Mouse (Mus musculus): ENCODE results near the gene Supt3.

The Supt3 gene

DNA sequence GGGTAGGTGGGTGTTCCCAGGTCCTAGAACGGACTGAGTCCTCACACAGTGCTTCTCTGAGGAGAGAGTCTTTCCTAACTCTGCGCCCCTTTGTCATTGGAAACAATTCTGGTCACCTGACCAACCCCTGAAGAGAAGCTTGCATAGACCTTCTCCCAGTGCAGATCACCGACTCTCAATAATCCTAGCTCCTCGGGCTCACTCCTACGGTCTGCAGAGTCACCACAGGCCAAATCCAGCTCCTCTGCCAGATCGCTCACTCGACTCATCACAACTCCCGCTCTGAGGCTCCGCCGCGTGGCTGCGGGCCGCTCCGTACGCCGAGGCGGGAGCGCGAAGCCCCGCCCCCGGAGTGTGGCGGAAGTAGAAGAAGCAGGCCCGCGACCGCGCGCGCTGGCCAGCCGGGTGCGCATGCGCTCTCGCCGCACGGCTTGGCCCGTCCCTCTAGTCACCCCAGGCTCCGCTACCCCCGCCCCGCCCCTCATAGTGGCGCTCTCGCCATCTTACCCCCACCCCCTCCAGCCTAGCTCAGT is at the start of gene Supt3:
Gene Supt3, plus strand, starts transcription at position 415 of the 533 bp plus-strand sequence.
- peak; percentile 98 for DNase-seq

DNA sequence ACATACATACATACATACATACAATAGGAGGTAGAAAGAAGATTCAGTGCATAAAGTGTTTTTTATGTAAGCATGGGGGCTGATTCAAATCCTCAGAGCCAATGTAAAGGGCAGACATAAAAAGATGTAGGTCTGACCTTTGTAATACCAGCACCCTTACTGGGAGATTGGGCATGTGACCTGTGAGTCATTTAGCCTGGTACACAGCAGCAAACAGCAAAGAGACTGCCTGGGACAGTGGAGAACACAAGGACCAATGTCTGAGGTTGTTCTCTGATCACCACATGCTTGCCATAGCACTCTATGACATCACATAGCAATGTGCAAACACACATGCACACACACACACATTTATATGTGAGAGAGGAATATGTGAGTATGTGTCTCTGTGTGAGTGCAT is 49.3 kb upstream of the Supt3 start:
- DNase-seq: no peak

DNA sequence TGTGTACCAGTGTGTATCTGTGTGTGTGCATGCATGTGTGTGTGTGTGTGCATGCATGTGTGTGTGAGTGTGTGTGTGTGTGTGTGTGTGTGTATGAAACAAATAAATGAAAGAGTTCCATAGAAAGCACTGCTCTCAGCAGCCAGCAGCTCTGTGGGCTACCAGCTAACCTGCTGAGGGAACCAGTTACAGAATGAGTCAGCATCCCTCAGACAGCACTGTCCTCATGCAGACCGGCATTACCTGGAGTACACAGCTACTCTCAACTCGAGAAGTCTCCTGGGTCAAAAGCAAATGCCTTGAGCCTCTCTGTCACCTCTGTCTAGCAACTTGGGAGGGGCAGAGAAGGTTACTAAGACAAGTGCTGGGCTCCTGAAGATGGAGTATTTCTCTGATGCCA is 48.5 kb upstream of the Supt3 start:
- DNase-seq: no peak

DNA sequence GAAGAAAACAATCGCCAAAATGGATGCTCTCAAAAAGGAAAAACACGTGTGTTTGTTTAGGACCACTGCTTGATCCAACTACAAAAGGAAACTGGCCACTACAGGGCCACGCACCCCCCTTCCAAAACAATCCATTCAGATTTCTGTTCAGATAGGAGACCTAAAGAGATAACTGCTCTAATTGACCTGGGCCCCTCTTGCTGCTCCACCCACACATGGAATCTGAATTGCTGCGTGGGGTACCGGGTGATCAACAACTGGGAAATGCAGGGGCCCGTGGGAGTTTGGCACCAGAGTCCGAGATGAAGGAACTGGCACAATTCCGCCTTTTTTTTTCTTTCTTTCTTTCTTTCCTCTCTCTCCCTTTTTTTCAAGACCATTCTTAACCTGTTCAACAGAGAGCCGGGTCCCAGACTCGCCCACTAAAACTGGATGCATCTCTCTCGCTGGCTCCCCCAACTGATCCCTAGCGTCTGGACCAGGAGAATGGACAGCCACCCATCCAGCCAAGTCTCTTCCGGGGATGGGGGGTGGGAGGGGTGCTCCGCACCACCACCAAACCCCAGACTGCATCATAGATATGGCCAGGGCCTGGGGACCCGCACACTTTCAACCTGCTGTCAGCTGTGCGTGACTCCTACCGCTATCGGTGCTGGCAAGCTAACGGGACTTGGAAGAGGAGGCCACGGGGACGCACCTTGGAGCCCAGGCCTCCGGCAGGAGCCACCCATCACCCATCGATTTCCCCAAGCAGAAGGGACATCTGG is 43.2 kb upstream of the Supt3 start:
- no peak for DNase-seq

DNA sequence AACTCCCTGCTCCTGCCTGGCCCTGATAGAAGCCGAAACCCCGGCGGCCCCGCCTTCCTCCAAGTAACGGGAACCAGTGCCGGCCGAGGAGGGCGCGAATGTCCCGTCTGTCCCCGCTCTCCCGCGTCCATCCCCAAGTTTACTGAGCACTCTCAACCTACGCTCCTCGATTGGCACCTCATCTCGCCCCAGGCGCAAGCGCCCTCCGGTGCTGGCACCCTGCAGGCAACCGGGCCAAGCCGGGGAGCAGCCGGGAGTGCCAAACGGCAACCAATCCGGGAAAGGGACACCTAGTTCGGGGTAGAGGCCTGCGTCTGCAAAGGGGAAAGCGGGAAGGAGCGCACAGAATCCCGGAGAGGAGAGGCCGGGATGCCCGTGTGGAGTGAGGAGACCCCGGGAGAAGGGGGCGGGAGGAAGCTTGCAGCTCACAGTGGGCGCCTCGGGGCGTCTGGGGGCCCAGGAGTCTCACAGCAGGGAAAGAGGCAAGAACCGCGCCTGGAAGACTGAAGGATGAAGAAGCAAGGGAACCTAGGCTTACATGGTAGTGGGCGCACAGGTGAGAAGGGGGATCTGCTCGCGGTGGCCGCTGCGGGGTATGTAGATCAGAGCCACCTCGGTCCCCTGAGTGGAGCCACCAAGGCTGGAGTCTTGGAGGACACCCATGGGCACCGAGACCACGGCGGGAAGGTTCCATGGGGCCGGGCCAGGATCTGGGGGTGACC is 42.3 kb upstream of the Supt3 start:
- DNase-seq: peak; percentile 58 to 59

DNA sequence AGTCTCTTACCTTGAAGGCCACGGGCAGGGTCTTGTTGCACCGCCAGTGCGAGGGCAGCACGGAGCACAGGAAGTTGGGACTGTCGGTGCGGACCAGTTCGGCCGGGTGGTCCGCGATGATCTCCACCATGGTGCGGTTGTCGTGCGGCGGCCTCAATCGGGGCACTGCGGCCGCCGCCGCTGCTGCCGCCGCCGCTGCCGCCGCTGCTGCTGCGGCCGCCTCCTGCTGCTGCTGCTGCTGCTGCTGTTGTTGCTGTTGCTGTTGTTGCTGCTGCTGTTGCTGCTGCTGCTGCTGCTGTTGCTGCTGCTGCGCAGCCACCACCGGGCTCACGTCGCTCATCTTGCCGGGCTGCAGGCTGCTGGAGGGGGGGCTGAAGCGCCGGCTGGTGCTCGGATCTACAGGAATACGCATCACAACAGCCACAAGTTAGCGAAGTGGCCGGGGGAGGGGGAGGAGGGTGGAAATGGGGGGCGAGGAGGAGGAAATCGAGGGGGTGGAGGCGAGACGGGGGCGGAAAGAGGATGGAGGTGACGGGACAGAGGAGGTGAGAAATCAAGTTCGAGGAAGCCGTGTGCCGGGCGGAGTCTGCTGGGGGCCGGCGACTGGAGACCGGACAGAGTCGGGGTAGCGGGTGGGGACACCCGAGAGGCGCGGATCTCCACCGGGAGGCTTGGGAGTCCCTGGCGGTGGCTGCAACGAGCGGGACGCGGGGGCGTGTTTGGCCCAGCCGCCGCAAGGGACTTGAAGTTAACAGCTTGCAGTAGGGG is 41.5 kb upstream of the Supt3 start:
- DNase-seq: peak; percentile 31 to 65

DNA sequence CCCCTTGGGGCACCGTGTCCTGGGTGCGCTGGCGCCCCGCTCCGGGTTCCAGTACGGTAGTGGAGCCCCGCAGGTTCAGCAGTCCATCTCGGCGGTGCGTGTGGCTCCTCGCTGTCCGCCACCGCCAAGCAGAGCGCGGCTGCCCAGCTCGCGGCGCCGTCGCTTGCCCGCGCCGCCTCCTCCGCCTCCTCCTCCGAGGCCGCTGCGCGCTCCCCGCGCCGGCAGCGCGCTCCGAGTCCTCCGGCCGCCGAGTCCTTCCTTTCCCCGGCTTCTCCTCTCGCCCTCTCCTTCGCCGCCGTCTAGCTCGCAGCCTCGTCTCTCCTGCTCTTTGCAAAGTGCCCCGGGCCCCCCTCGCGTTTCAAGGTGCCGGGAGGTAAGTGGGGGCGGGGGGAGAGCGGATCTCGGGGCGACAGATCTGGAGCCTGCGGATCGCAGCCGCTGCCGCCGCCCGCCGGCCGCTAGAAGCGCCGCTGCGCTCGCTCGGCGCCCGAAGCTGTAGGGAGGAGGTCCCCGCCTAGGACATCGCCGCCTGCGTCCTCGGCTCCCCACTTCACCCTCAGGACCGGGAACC is 40.9 kb upstream of the Supt3 start:
- DNase-seq: peak; percentile 80 to 82

DNA sequence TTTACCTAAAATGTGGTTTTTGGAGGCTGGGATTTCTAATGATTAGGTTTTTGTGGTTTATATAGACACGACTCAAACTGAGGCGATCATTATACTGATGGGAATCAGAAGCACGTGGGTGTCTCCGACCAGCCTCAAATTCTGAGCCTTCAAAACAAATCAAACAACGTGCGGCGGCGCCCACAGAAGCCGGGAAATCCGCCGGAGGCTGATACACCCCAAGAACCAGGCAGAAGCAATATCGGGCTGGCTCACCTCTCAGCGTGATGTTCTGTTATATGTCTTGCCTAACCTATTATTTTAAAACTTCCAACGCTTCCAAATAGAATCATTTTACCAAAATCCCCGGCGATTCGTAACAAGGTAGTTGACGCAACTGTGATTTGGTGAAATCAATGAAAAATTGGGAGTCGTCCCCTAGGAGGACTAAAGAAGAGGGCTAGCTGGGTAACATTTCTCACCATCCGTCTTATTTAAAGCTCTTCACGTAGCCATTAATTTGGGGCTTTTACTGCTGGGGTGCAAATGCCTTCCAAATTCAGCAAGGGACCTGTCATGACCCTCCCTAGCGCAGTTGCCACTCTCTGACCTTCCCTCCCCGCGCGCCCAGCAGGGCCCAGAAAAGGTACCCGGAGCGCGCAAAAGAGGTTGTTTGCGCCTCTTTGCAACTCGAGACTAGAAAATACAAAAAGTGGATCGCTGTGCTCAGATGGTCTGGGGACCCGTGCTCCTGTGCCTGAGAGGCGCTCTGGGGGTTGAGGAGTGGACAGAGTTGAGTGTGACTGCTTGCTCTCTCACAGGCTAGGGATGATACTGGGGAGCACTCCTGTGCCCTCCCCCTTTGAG is 39.5 kb upstream of the Supt3 start:
- DNase-seq: no peak

DNA sequence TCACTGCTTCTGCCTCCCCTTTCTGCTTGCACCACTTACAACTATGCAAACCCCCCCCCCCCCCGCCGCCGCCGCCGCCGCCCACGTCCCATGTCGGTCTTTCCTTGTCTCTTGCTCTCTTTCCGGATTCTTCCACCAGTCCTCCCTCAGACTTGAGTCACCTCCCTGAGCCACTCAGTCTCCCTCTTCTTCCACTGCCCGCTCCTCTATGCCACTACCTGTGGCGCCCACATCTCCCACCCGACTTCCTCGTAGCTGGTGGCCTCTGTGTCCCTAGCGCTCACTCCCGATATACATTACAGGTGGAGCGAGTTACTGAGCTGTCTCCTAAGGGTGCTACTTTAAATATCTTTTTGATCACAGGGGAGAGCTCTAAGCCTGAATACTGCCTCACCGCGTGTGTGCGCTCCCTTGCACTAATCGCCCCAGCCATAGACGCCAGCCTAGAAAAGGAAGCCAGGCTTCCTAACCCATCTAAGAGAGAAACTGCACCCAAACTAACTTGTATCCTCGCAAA is 38.8 kb upstream of the Supt3 start:
- no peak for DNase-seq

DNA sequence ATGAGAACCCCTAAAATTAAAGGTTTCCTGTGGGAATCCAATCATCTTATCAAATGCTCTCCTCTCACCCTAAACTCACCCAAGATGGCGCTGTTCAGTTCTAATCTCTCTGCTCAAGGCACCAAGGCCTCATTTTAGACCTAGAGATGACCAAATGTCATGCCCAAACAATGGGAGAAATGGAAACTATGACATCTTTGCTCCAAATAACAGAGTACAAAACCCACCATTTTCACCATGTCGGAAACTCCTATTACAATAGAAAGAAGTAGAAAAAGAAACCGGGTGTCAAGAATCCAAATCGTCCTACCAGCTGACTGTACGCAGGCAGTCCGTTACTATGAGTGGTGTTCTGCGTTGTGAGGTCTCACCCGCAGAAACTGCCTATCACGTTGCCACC is 34.7 kb upstream of the Supt3 start:
- no peak for DNase-seq

DNA sequence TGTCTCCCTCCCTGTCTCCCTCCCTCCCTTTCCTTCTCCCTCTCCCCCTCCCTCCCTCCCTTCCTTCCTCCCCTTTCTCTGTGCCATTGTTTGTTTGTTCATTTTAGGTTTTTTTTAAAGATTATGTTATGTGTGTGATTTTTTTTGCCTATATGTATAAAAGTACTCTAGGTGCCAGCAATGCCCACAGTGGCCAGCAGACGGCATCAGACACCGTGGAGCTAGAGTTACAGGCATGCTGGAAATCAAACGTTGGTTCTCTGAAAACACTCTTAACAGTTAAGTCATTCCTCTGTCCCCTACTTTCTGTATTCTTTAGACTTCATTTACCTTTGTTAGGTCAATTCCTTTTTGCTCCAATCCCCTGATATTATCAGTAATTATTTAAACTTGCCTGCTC is 33.2 kb upstream of the Supt3 start:
- no peak for DNase-seq

DNA sequence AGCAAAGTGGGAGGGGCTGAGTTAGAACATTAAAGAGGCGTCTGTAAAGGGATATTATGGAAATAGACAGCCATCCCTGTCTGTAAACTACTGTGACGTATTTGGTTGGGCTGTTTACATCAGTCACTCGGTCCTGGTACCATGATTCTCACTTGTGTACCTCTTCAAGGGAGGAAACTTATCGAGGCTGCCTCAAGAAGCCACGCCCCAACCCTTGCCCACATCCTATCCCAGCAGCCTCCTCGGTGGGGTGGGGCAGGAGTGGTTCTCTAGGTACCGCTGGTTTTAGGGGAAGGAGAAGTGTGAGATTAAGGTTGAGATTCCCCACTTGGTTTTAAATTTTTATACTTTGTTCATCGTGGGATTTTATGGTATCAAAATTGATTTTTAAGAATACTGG is 31.6 kb upstream of the Supt3 start:
- no peak for DNase-seq

DNA sequence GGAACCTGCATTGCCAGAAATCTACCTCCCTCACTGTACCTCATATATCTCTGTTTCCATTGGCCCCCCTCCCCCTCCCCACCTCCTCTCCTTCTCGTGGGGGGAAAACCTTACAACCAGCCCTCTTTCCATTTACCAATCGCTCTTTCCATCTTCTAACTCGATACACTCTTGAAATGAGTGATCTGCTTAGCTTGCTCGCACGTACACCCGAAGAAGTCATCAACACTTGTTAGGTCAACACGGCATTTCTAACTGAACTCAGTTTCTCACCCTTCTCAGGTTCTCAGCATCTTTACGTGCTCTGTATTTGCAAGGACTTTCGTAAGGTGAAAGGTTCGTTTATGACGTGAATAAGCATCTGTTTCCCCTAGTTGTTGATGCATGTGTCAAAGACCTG is 10.6 kb upstream of the Supt3 start:
- DNase-seq: no peak

DNA sequence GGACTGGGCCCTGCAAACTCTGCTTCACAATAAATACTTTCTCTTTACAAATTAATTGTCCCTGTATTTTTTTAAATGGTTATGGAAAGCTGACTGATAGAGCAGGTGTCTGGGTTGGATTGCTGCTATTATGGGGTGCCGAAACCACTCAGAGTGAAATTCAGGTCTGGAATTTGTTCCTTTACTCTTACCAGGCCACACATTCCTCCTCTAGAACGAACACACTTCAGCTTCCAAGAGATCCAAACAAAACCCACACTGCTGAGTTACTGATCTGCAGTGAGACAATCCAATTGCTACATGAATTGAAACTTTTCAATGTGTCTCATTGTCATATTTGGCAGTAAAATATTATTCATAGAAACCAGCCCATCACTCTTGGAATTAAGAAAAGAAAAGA is 10.0 kb upstream of the Supt3 start:
- DNase-seq: no peak

DNA sequence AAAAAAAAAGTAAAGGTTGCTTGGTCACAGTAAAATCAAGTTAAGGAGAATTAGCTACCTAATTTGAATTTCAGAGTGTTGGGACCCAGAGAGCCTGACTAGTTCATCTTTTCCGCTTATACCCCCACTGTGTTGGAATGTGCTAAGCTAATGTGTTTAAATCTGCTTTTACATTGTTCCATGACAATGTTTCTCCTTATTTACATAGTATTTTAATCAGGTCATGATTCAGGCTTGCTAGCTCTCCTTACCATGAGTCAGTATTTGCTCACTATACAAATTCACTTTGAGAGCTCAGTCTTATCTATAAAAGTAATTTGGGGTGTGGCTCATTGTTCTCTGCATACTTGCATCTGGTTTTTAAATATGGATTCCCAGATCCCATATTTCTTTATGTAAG is 9.6 kb upstream of the Supt3 start:
- no peak for DNase-seq

DNA sequence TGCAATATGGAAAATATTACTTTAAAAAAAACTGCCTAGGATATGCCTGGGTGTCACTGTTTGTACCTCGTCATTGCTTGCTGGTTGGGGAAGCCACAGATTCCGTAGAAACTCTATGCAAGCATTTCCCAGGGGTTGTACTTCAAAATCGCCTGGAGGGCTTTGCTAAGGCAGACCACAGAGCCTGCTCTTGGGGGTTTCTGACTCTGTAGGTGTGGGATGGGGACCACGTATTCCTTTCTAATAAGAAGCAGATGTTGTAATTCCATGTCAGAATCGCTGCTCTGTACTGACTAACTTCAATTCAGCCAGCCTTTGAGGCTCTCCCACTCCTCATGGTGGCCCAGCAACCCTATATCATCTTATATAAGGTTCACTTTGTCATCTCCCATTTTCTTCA is 8.4 kb upstream of the Supt3 start:
- no peak for DNase-seq

DNA sequence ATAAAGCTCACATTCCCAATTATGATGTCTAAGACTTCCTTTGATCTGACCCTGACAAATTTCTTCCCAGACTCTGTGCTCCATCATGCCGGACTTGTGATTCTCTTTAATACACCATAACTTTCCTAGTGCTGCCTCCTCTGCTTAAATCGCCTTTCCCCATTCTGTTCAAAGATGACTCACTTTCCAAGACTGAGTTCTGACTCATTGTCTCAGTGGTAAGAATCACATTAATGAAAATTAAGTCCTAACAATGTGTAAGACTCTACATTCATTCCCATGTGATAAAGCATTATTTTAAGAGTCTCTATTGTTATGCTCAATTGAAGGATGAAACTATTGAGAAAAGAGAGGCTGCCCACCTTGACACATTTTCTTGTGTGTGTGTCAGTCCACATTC is 6.1 kb upstream of the Supt3 start:
- no peak for DNase-seq

DNA sequence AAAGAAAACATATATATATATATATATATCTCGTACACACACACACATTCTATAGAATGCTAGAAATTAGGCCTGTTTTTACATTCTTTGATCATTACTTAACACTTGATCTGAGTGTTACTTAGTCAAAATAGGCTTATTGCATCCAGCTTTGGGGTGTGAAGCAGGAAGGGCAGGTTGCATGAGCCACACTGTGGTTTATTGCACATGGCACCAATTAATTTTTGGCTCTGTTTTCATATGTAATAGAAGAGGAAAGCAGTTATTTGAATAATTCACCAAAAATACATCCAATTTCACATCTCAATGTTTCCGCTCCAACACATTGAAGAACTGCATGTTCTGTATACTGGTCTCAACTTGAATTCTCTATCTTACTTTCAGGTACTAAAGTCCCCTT is 4.4 kb upstream of the Supt3 start:
- DNase-seq: no peak

DNA sequence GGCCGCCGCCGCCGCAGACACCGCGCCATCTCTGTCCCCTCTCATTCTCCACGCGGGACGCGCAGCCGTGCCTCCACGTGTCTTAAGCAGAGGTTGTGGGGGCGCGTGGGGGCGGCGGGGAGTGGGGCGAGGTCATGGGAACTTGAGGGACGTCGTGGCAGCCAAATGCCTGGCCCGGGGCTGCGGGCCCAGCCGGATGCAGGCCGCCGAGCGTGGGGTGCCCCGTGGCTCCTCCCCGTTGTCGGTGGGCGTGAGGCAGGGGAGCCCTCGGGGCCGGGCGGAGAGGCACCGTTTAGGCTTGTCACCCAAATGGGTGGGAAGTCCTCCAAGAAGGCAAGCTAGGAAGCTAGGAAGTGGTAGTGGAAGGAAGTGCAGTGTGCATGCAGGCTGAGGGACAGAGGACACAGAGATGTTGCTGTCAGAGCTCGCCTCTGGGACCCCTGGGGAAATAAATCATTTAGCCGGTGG is 419 bp downstream of the Supt3 start:
- peak; percentile 83 to 86 for DNase-seq

DNA sequence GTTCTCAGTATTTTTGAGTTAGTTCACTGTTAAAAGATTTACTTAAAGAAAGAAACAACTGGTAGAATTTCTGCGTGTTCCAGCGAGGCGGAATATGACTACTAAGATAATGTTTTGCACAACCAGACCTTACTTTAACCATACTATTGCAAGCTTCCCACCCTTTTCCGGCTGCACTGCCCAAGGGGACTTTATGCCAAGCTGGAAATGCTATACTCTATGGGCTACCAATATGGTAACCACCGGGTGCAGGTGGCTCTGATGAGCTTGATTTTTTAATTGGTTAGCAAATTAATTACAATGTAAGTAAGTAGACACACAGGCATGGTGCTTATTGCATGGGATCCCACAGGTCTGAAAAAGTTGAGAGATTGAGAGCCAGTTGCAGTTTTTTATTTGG is 1.2 kb downstream of the Supt3 start:
- DNase-seq: no peak

DNA sequence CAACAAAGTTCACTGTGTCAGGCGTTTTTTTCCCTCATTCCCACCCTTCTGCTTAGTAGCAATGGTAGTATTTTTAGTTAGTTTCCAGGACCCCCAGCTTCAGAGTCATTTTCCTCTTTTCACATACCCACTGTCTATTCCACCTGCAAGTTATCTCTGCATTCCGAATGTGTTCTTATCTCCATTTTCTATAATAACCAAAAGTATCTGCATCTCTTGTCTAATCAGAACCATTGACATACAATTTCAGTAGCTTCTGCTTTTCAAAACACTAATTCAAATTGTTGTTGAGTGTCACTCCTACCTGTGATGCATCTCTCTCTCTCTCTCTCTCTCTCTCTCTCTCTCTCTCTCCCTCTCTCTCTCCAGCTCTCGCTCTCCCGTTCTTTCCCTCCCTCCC is 3.4 kb downstream of the Supt3 start:
- DNase-seq: no peak

DNA sequence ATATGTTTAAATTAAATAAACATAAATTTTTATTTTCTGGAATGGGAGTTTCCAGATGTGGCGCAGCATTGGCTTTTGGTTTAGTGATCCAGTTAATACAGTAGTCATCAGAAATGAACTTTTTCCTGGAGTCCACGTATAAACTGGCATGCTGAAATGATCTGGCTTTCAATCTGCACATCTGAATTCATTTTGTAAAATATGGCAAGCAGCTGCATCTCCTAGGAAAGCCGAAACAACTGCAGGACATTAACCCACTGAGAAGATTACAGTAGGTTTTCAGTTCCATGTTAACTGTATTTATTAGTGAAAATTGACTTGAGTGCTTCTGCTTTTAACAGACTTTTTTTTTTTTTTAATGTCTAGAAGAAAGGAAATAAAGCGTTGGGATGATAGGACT is 5.4 kb downstream of the Supt3 start:
- DNase-seq: no peak

All from lung, postnatal 4 days (tissue).